Mouse (Mus musculus) bone marrow macrophage, adult 2 months (primary cell): ENCODE results near the gene Coq9.

Experiments
- CTCF ChIP-seq: IDR thresholded peaks from 2 replicates; pipeline ENCODE4 v1.5.1; 2012; ENCODE audit warnings: low read depth, mild to moderate bottlenecking, low read length, moderate library complexity
- POLR2A ChIP-seq: IDR thresholded peaks from 2 replicates; pipeline ENCODE4 v1.6.1; 2012; ENCODE audit warnings: mild to moderate bottlenecking, low read depth, low read length, borderline replicate concordance

- TF ChIP-seq CTCF (no peak), POLR2A (no peak)
Observed at GRCm38 (mm10) chr8:94836456-94837240, 1.5 kb upstream of the Coq9 start.
